Mouse (Mus musculus) cerebellum, adult (tissue): Measurements from ENCODE around the gene Vmn2r52.
"Not testable (repeated sequence)": the region's sequence is repeated elsewhere in the genome, so short reads cannot be mapped to it uniquely, and the experiment has no call there.

Experiments used
- ATAC-seq: cut with Nextera tagmentation; 2 replicates; pipeline ENCODE4 v1.9.2; 2017; ENCODE audit warnings: mild to moderate bottlenecking, moderate library complexity, mixed read lengths; ENCODE audit not compliant: insufficient number of reproducible peaks, low FRiP score, low TSS enrichment

Vmn2r52 gene

DNA sequence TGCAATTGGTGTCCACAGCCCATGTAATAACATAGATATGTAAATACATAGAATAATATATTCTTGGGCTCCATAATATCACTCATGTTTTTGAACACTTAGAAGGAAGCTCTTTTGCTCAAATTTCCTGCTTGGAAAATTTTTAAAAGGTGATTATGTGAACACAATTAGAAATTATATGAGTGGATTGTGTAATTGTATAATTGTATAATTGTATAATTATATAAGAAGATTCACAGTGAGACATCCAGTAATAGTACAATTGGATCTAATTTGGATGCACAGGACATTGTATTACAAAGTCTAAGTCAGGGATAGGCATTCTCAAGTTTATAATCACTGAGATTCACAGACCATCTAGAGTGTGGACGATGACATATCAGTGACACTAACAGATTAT lies at the start of gene Vmn2r52:
Gene Vmn2r52 (minus strand): TSS at position 101 of the 400 bp plus-strand sequence.
- no peak for ATAC-seq

DNA sequence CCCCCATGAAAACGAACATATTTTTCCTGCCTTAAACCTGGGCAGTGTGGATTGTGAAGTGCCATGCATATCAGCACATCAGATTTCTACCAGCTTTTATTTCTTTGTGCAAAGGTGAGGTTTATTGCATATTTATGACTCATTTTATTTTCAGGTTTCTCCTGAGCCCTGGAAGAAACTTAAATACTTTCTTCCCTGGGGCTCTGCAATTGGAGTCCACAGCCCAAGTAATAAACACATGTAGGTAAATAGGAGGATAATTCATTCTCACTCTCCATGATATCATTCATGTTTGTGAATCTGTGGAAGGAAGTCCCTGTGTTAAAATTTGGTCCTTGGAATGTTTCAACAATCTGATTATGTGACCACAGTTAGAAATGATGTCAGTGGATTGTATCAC lies 70.7 kb downstream of the Vmn2r52 start, which contains the start of gene Vmn2r51:
Gene Vmn2r51 (minus strand): TSS at position 101 of the 400 bp plus-strand sequence.
- not testable (repeated sequence) for ATAC-seq
